8 mouse cellular contexts compared by ENCODE assay signal in the genomic region with DNA sequence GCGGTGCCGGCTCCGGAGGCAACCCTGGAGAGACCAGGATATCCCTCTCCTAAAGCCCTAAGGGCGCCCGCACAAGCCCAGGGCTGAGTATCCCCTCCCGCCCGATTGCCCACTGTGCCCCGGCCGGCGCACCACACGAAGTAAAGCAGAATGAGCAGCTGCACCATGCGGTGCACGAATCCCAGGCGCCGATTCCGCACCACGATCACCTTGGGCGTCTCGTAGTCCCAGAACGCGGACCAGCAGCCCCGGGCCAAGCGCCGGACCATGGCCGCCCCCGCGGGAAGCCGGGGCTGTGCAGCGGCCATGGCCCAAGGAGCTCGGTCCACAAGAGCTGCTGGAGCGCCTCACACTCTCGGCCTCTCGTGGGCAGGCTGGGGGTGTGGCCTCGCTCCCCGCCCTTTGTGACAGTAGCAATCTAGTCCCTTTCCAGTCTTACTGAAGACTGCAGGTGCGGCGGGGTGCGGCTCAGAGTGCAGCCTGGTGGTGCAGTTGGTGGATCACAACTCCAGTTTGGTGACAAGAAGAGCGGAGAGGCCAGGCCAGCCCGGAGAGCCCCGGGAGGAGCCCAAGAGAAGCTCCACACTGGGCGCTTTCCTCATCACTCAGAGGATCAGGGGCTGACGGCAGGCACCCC. TPM values are rescaled to one million over a fixed set of nuclear protein-coding genes. Genes with fewer than 3 reads are reported as not detected.
DNase-seq lines count a peak whose midpoint lies in the region; ATAC-seq and TF ChIP-seq lines count a peak whose summit lies in the region.

Gene P2rx2 (minus strand): TSS at position 565 of the 637 bp plus-strand sequence.

- intact Hi-C loops in left cerebral cortex, adult 2 months (cut with DNase I), result no loop called here

- no peak within 1 kb of the TSS for H3K27ac ChIP-seq in left cerebral cortex, adult 2 months
- H3K27ac ChIP-seq in heart, postnatal 0 days (ENCODE audit: low read depth), result no peak within 1 kb of the TSS
- H3K27ac ChIP-seq in stomach, embryonic 16.5 days (ENCODE audit: low read length), result no peak within 1 kb of the TSS

- peak; percentile 38; the same call in 1 of the 2 replicates for ATAC-seq in heart, postnatal 0 days (ENCODE audit: insufficient read depth, low read depth)
- ATAC-seq in stomach, embryonic 16.5 days (ENCODE audit: insufficient read depth, low FRiP score), result peak; percentile 66; the same call in 1 of the 2 replicates

- peak in 1 of 2 experiments; percentile 17 for DNase-seq in left cerebral cortex, adult 2 months (ENCODE audit: extremely low spot score in 1 of 2, low spot score in 2 of 2)
- DNase-seq in left cerebral cortex, adult 9 months (ENCODE audit: low spot score in 2 of 2), result no peak
- DNase-seq in embryo, embryonic 10.5 days (ENCODE audit: low spot score), result peak; percentile 54
- no peak for DNase-seq in heart, postnatal 0 days (ENCODE audit: low spot score)
- DNase-seq in kidney, postnatal 14 days, result peak; percentile 69
- peak; percentile 72 for DNase-seq in lung, postnatal 36 days
- no peak for DNase-seq in frontal cortex, postnatal 25 days (ENCODE audit: low spot score in 2 of 2)

- H3K27me3 ChIP-seq in heart, postnatal 0 days (ENCODE audit: control insufficient read depth, insufficient read depth, low read length), result peaks cover 38% of the 10 kb centered on the region
- H3K27me3 ChIP-seq in stomach, embryonic 16.5 days (ENCODE audit: control insufficient read depth, insufficient read depth, low read length), result peaks cover 15% of the 10 kb centered on the region

- H3K4me2 ChIP-seq in heart, postnatal 0 days (ENCODE audit: low read depth, low read length), result peak within 1 kb of the TSS; percentile 67
- peak within 1 kb of the TSS; percentile 94 for H3K4me2 ChIP-seq in stomach, embryonic 16.5 days (ENCODE audit: low read depth, low read length)

- no peaks in the 10 kb centered on the region for H3K9me3 ChIP-seq in heart, postnatal 0 days (replicated peaks; ENCODE audit: control insufficient read depth, low read length)
- H3K9me3 ChIP-seq in stomach, embryonic 16.5 days (replicated peaks; ENCODE audit: control insufficient read depth, low read length), result no peaks in the 10 kb centered on the region

- H3K4me1 ChIP-seq in heart, postnatal 0 days (ENCODE audit: control insufficient read depth, insufficient read depth), result peaks cover 10% of the 10 kb centered on the region; the same call in 1 of the 2 replicates
- H3K4me1 ChIP-seq in stomach, embryonic 16.5 days (ENCODE audit: control insufficient read depth, insufficient read depth, low read length), result peaks cover 4% of the 10 kb centered on the region; the same call in 1 of the 2 replicates

- peak within 1 kb of the TSS; percentile 11; the same call in 1 of the 2 replicates for H3K9ac ChIP-seq in heart, postnatal 0 days (replicated peaks; ENCODE audit: low read depth, low read length)
- H3K9ac ChIP-seq in stomach, embryonic 16.5 days (ENCODE audit: low read length), result peak within 1 kb of the TSS; percentile 65

- WGBS in heart, postnatal 0 days, result 3% methylated on average over 43 of the region's 43 CpGs
- WGBS in stomach, embryonic 16.5 days, result under 1% methylated on average over 43 of the region's 43 CpGs

- peak within 1 kb of the TSS; percentile 43 for H3K4me3 ChIP-seq in left cerebral cortex, adult 2 months
- H3K4me3 ChIP-seq in heart, postnatal 0 days (ENCODE audit: low read depth, low read length), result peak within 1 kb of the TSS; percentile 37
- peak within 1 kb of the TSS; percentile 52 for H3K4me3 ChIP-seq in stomach, embryonic 16.5 days (replicated peaks; ENCODE audit: low read length)

- TF ChIP-seq CTCF in left cerebral cortex, adult 2 months (IDR thresholded peaks at IDR 0.05), result no peak
- TF ChIP-seq CTCF in heart, postnatal 0 days (IDR thresholded peaks at IDR 0.05; ENCODE audit: low read depth), result no peak

- no peak for TF ChIP-seq EP300 in heart, postnatal 0 days (IDR thresholded peaks at IDR 0.05; ENCODE audit: low read depth)

- H3K36me3 ChIP-seq in heart, postnatal 0 days (replicated peaks; ENCODE audit: control insufficient read depth, insufficient read depth, low read length), result no peaks in the 10 kb centered on the region
- H3K36me3 ChIP-seq in stomach, embryonic 16.5 days (ENCODE audit: control insufficient read depth, insufficient read depth, low read length), result no peaks in the 10 kb centered on the region

RNA-seq across cellular contexts. Expression of gene P2rx2, which starts in this region (rescaled TPM):
- total RNA-seq in left cerebral cortex, adult 2 months (2021), result under 1 TPM in 1 of 2 experiments, not detected in 1; 0.26 TPM
- total RNA-seq in heart, postnatal 0 days (2014; rRNA removed; ENCODE audit: low replicate concordance), result not detected in 2 replicates
- not detected in 2 replicates for polyA plus RNA-seq in heart, postnatal 0 days (2015; fragmentation: Nextera tagmentation; extraction: Ambion mirVana)
- polyA plus RNA-seq in stomach, embryonic 16.5 days (2015; fragmentation: Nextera tagmentation; extraction: Ambion mirVana), result 0.72 TPM in 2 replicates

Comparison
In these comparisons a context has a peak if more than half of its experiments do, and no peak if none do; other contexts are left out.
1. Peak in ATAC-seq, H3K4me3 ChIP-seq, H3K9ac ChIP-seq and H3K4me2 ChIP-seq in heart, postnatal 0 days; RNA of the gene not detected or under 1 TPM.
2. Peak in ATAC-seq, H3K4me3 ChIP-seq, H3K9ac ChIP-seq and H3K4me2 ChIP-seq in stomach, embryonic 16.5 days; RNA of the gene not detected or under 1 TPM.
3. DNase-seq: peak in embryo, embryonic 10.5 days (single experiment), kidney, postnatal 14 days (single experiment) and lung, postnatal 36 days (single experiment); none in left cerebral cortex, adult 9 months (0 of 2), heart, postnatal 0 days (single experiment) and frontal cortex, postnatal 25 days (0 of 2).
4. Peak in every context shown above with its lines, with median percentiles within 50 percentile points of each other: H3K4me3 ChIP-seq.